Mouse (Mus musculus) myocyte (in vitro differentiated cells): Measurements from ENCODE around the gene Napsa.
A peak's percentile ranks its signal among the peaks of the same experiment; 100 is the strongest.

ENCODE experiments used
- CEBPB ChIP-seq: IDR thresholded peaks from 2 replicates; pipeline ENCODE4 v1.6.1; 2011; ENCODE audit warnings: mild to moderate bottlenecking, moderate library complexity; ENCODE audit not compliant: poor library complexity, insufficient read depth, severe bottlenecking
- E2F4 ChIP-seq: IDR thresholded peaks from one replicate; pipeline ENCODE4 v1.6.1; 2011; ENCODE audit warnings: mild to moderate bottlenecking, control low read depth, moderate library complexity; ENCODE audit not compliant: insufficient read depth
- MAX ChIP-seq: IDR thresholded peaks from one replicate; pipeline ENCODE4 v1.6.1; 2011; ENCODE audit warnings: low read depth, mild to moderate bottlenecking, control low read depth
- MYOD1 ChIP-seq, 3 experiments: IDR thresholded peaks; one replicate each; pipeline ENCODE4 v1.6.1; 2011; ENCODE audit warnings: control low read depth in 2 of 3, low read depth in 2 of 3, mild to moderate bottlenecking in 2 of 3, moderate library complexity in 1 of 3; ENCODE audit not compliant: insufficient read length in 2 of 3, control insufficient read depth in 1 of 3
- MYOG ChIP-seq, 3 experiments: IDR thresholded peaks; one replicate each; pipeline ENCODE4 v1.6.1; 2011; ENCODE audit warnings: control low read depth in 2 of 3, low read depth in 2 of 3, mild to moderate bottlenecking in 2 of 3; ENCODE audit not compliant: insufficient read length in 2 of 3, control insufficient read depth in 1 of 3, insufficient read depth in 1 of 3
- POLR2A ChIP-seq: IDR thresholded peaks from one replicate; pipeline ENCODE4 v1.6.1; 2011; ENCODE audit warnings: low read depth, mild to moderate bottlenecking, control low read depth, moderate library complexity; ENCODE audit not compliant: insufficient read length
- POLR2AphosphoS2 ChIP-seq: IDR thresholded peaks from one replicate; pipeline ENCODE4 v1.6.1; 2011; ENCODE audit warnings: low read depth, control low read depth; ENCODE audit not compliant: insufficient read length
- REST ChIP-seq: IDR thresholded peaks from one replicate; pipeline ENCODE4 v1.6.1; 2011; ENCODE audit warnings: mild to moderate bottlenecking, control low read depth, moderate library complexity; ENCODE audit not compliant: insufficient read depth, insufficient read length
- SRF ChIP-seq: IDR thresholded peaks from one replicate; pipeline ENCODE4 v1.6.1; 2011; ENCODE audit warnings: low read depth; ENCODE audit not compliant: control insufficient read depth, insufficient read length
- TCF12 ChIP-seq: IDR thresholded peaks from one replicate; pipeline ENCODE4 v1.6.1; 2011; ENCODE audit warnings: mild to moderate bottlenecking, control low read depth; ENCODE audit not compliant: poor library complexity, insufficient read depth, severe bottlenecking
- TCF3 ChIP-seq: IDR thresholded peaks from one replicate; pipeline ENCODE4 v1.6.1; 2011; ENCODE audit warnings: low read depth, control low read depth; ENCODE audit not compliant: insufficient read length
- USF1 ChIP-seq: IDR thresholded peaks from one replicate; pipeline ENCODE4 v1.6.1; 2011; ENCODE audit warnings: low read depth, mild to moderate bottlenecking, control low read depth, moderate library complexity

DNA sequence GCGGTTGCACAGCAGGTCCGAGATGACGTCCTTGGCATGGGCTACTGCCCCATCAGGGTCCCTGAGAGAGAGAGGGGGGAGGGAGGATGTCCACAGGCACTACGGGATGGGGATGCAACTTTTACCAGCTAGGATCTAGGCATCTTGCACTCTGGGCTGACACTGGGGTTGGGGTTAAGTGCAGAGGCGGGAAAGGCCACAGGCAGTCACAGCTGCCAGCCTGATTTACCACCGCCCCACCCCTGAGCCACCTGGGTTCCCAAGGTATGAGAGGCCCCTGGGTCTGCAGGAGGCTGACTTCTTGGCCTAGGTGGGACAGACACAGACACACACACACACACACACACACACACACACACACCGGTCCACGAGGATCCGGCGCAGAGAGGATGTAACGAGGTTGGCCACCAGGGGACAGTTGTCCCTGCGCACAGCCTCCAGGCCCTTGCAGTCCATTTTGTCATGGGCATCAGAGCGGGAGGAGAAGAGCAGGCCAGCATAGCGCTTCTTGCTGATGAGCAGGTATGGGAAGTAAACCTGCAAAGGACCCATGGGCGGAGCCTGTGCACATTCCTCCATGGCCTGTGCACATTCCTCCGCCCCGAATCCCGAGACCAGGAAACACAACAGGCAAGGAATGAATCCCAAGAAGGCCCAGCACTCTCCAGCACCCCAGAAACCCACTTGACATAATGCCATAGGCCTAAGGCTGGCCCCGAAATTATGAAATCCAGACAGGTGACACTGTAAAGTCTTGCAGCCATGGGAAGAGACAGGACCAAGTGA lies 37.3 kb upstream of the Napsa start:
- TF ChIP-seq MAX (no peak), POLR2A (no peak), USF1 (no peak), POLR2AphosphoS2 (no peak), MYOD1 (IDR thresholded peaks at IDR 0.05; ENCODE audit: control insufficient read depth in 1 of 3, insufficient read length in 2 of 3, low read depth in 2 of 3) (no peak), TCF12 (no peak), REST (no peak), SRF (no peak), E2F4 (no peak), MYOG (IDR thresholded peaks at IDR 0.05; ENCODE audit: control insufficient read depth in 1 of 3, insufficient read depth in 1 of 3, insufficient read length in 2 of 3, low read depth in 2 of 3) (peak in 1 of 3 experiments; percentile 16), CEBPB (no peak), TCF3 (no peak)
